Mouse (Mus musculus): Measurements from ENCODE around the gene Scaper. TPM values are rescaled to one million over a fixed set of nuclear protein-coding genes. Genes with fewer than 3 reads are reported as not detected.

The Scaper gene
- polyA plus RNA-seq, 1 experiment from 2014 or later, result 12.0 TPM

DNA sequence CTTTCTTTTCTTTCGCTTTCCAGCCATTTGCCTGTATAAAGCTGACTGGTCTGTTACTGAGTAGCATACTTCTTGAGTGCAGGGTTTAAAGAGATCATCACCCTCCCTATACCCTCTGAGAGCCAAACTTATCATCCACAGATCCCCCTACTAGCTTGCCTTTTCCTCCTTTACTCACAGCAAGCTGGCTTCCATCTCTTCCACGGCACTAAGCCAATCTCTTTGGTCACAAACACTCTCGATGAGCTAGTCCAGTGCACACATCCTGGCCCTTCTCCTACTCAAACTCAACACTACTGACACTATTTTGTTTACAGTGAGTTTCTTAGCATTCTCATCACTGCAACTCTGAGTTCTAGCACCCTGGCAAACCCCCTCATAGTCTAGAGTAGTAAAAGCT is 430.0 kb downstream of the Scaper start:
- CTCF ChIA-PET, result no interaction called here
- DNase-seq (ENCODE audit: low read depth, low spot score), result no peak
- no peaks in the 10 kb centered on the region for H3K27me3 ChIP-seq
- POLR2A ChIA-PET, result no interaction called here
- in situ Hi-C loops (cut with MboI; ENCODE audit: low pct_unique_long_range_greater_than_20kb), result no loop called here
- ATAC-seq, result no peak
- TF ChIP-seq CTCF (IDR thresholded peaks at IDR 0.05), result no peak

Other genes starting within 250 kb of the Scaper start
- gene 4930563M21Rik, start 72.4 kb upstream of the Scaper start, polyA plus RNA-seq (2021), result not detected
- gene Rcn2, start 103.7 kb upstream of the Scaper start, polyA plus RNA-seq (2021), result 192 TPM
- gene Pstpip1, start 151.8 kb upstream of the Scaper start, polyA plus RNA-seq (2021), result 0.41 TPM
- 371 TPM for gene Tspan3, start 227.4 kb upstream of the Scaper start, polyA plus RNA-seq (2021)